Mouse (Mus musculus) cortical plate, adult 2 months (tissue): ENCODE measurements at regions not wholly inside any gene's neighbourhood (a gene's known extent, or its start where the extent isn't known, plus 50 kb on each side); places are given as distances from the start of the nearest gene placed in this dataset.

Source experiments
- CTCF ChIP-seq: fragments of 200-500 bp; IDR thresholded peaks from 2 replicates; pipeline ENCODE4 v1.5.1; 2011; ENCODE audit warnings: mild to moderate bottlenecking, control low read depth, low read length; ENCODE audit not compliant: insufficient read depth; ENCODE audit errors: extremely low read depth
- POLR2A ChIP-seq: fragments of 200-500 bp; IDR thresholded peaks from 2 replicates; pipeline ENCODE4 v1.6.1; 2011; ENCODE audit warnings: mild to moderate bottlenecking, low read length, control low read depth; ENCODE audit not compliant: insufficient read depth; ENCODE audit errors: extremely low read depth

- TF ChIP-seq POLR2A (no peak), CTCF (no peak)
These were observed 53.2 kb upstream of the Usp27x start for GRCm38 (mm10) chrX:7428621-7429523.
